Mouse (Mus musculus) thymus, postnatal 0 days (tissue): Measurements from ENCODE around the gene Thy1. TPM values are rescaled to one million over a fixed set of nuclear protein-coding genes. Genes with fewer than 3 reads are reported as not detected.
A peak's percentile ranks its signal among the peaks of the same experiment; 100 is the strongest.

Experiments
- DNase-seq: peaks from one replicate; pipeline ENCODE4 v3.0.0-alpha.2; 2015; ENCODE audit warnings: low spot score
- polyA plus RNA-seq: library from polyadenylated mRNA; unstranded; fragments of >200 nt; fragmentation: Nextera tagmentation; extraction: Ambion mirVana; gene quantifications from 2 replicates; pipeline ENCODE4 v1.2.1, GENCODE M21; 2015

Gene Thy1
- 415 and 436 TPM in 2 replicates for polyA plus RNA-seq

DNA sequence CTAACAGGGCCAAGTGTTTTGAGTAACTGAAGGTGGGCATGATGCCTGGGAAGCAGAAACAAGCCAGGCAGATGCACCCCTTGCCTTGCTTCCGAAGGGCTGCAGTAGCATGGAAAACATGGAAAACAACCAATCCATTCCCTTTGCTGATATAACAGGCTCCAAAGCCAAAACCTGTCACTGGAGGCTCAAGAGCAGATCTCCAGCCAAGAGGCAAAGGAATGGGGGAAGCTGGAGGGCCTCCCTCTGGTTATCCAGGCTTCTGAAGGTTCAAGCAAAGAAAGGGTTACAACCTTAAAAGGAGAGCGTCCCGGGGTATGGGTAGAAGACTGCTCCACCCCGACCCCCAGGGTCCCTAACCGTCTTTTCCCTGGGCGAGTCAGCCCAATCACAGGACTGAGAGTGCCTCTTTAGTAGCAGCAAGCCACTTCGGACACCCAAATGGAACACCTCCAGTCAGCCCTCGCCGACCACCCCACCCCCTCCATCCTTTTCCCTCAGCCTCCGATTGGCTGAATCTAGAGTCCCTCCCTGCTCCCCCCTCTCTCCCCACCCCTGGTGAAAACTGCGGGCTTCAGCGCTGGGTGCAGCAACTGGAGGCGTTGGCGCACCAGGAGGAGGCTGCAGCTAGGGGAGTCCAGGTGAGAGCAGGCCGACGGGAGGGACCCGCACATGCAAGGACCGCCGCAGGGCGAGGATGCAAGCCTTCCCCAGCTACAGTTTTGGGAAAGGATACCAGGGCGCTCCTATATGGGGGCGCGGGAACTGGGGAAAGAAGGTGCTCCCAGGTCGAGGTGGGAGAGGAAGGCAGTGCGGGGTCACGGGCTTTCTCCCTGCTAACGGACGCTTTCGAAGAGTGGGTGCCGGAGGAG, at the start of gene Thy1:
Gene Thy1 (plus strand): TSS at position 549 of the 872 bp plus-strand sequence.
- peak; percentile 88 for DNase-seq

DNA sequence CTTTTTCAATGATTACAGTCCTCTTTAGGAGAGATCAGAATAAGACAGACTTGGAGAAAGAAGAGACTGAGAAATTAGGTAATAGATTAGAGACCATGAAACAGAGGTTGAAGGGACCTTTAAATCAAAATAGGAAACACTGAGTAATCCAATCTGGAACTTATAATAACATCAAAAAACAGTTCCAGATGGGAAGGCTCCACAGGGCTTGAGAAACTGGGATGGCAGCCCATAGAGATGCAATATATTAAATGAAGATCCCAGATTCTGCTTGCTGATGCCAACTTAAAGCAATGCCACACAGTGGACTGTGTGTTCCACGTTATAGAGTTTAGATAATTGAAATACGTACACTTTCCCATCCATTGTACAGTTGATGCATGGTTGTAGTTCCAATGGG, 45.5 kb upstream of the Thy1 start:
- DNase-seq: no peak

DNA sequence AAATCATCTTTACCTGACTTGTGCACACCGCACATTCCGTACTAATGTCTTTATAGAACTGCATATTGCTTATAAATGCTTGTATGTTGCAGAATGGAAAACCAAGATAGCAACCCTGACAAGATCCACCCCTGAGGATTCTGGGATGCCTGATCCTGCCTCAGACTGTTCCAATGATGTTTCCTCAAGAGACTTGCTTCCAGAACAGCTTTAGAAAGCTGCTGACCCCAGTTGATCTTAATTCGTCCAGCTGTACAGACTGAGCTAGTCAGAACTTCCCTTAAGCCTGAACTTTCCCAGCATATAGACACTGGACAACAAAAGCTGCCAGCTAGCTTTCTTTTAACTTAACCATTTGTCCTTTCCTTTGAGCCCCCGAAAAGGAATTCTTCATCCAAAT, 44.3 kb upstream of the Thy1 start:
- DNase-seq: no peak

- DNase-seq: no peak
Measured at GRCm38 (mm10) chr9:44004362-44004761, 38.8 kb upstream of the Thy1 start.

DNA sequence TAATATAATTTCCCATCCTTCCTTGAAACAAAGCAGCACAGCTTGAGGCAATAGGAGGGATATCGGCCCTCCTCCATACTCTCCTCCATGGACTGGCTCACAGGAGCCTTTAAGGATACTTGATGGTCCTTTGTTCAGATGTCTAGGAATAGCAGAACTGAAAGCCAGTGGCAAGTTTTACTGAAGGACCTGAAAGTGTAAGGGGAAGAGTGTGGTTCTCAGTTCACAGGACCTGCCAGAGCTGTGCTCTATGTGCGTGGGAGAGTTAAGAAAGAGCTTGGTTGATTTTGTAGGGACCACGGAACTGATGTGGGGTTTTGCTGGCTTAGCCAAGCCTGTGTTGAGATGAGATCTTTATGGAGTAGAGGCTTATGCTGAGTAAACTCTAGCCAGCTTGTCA, 37.9 kb upstream of the Thy1 start:
- DNase-seq: no peak

- no peak for DNase-seq
Measured at GRCm38 (mm10) chr9:44007323-44007722, 35.9 kb upstream of the Thy1 start.

DNA sequence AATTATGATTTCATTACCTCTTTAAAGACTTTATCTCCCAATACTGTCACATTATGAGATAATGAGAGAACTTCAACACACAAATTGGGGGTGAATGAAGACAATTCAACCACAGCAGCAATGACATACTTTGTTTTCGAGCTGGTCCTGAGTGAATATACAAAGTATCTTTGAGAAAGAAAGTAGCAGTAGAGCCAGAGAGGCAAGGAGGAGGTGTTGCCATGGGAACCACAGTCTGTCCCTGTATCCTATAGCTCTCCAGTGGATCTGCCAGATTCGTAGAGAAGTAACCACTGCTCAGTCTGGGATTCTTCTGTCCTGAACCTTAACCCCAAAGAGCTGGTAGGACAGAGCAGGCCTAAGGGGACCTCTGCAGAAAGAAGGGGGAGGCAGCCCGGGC, 35.2 kb upstream of the Thy1 start:
- DNase-seq: no peak

GRCm38 (mm10) chr9:44010900-44011299, 32.3 kb upstream of the Thy1 start:
- peak; percentile 36 for DNase-seq

DNA sequence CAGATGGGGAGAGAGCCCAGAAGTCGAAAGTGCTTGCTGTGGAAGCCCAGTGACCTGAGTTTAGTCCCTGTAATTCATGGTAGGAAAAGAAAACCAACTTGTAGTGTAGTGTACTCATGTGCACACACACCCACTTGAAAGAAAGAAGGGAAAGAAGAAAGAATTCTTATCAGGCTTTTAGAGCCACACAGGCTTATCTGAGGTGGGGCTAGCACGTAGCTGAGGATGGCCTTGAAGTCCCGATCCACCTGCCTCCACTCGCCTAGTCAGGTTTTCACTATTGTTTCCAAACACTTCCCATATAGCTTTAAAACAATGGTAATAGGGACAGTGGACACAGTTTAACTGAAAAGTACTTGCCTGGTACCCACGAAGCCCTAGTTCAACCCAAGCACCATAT, 31.5 kb upstream of the Thy1 start:
- no peak for DNase-seq

DNA sequence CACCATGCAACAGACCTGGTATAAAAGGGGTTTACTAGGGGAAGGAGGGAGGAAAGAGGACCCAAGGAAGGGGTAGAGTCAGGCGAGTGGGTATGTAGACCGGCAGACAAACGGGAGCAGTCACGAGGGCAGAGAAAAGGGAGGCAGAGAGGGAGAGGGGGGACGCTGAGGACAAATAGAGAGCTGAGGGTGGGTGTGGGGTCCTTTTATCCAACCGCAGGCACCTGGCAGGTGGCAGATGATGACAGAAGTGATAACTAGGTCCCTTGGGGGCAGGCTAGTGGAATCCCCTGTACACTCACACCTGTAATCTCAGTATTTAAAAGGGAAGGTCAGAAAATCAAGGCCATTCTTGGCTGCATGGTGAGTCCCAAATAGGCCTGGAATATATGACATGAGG, 31.0 kb upstream of the Thy1 start:
- peak; percentile 84 for DNase-seq

DNA sequence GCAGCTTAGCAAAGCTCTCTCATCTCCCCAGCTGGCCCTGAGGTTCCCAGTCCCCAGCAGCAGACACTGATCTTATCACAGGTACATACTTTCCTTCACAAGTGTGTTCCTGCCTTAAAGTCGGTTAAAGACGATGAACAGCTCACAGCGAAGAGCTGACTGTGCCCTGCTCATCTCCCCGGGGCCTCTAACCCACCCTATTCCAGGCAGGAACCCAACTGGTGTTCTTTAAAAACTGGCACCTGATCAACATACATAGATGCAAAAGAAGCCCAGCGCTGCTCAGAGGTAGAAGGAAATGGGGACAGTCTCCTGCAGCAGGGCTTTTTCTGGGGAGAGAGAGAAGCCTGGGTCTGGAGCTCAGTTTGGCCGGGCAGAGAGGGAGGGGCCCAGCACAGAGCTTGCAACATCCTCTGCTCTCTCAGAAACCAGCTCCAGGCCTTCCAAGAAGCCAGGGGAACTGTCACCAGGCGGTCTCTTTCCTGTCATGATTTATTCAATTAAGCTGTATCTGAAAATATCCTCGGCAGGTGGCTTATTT, 30.4 kb upstream of the Thy1 start:
- peak; percentile 80 for DNase-seq

DNA sequence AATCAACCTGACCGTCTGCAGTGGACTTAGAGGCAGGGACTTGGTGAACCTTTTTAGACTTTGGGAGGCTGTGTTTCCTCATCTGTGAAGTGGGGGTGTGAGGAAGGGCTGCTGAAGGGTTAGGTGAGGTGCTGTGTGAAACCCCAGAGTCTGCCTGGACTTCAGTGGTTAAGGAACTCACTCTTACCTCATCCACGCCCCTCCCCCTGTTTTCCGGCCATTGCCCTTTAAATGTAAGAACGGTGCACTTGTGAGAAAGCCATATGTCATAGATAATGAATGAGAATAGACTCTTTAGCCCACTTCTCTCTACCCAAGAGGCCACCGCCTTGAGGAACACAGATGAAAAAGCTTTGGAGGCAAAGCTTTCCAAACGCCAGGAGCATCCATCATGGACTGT, 29.4 kb upstream of the Thy1 start:
- peak; percentile 15 for DNase-seq

DNA sequence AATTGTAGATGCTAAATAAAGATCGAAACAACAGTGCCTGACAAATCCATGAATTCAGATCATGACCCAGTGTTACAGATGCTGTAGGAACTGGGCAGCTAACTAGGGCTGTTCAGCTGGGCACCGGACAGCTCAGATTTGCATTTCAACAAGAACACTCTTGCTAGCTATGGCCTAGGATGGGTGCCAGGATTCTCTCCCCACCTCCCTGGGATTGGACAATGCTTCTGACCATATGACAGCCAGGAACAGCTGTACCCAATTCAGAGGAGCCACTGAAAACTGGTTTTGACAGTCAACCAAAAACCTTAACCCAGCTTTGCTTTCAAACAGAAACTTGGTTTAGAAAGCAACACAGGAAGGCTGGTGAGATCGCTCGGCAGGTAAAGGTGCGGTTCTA, 26.9 kb upstream of the Thy1 start:
- DNase-seq: no peak

- DNase-seq: peak; percentile 50
Measured at GRCm38 (mm10) chr9:44017846-44018245, 25.3 kb upstream of the Thy1 start.

GRCm38 (mm10) chr9:44020001-44020400, 23.2 kb upstream of the Thy1 start:
- peak; percentile 61 for DNase-seq

DNA sequence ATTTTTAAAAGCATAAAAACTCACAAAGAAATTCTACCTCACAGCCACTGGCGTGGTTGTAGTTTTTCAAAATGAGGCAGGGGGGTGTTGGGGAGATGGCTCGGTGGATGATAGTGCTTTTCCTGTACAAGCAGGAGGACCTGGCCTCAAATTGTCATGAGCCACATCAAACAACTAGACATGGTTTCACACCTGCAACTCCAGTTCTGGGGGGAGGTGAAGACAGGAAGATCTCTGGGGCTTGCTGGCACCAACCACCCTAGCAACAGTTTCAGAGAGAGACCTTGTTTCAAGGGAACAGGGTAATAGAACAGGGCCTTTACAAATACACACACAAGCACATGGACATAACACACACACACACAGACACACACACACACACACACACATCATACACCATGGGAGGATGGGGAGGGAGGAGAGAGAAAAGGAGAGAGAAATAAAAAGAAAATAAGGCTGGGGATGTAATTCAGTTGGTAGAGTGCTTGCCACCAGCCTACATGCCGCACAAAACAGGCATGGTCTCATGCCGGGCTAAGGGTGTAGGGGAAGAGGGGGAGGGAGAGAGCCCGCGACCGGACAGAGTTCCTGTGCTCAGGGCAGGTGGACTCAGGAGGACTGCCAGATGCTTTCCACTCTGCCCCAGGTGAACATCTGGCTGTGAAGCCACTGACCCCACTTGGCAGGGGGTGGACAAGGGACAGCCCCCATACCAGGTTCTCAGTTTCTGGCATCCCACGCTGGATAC, 20.9 kb upstream of the Thy1 start:
- peak; percentile 91 for DNase-seq

DNA sequence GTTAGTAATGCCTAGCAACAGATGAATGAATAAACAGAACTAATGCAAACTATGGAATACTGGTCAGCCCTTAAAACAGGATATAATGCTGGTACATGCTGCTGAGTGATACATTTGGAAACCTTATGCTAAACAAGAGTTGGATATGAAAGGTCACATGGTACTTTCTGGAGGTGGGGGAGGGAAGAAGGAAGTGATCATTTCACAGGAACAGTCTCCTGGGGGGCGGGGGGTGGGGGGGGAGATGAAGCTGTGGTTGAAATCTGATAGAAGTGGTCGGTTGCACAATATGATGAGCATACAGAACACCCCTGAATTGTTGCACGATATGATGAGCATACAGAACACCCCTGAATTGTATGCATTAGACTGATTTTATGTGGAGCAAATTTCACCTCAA, 19.1 kb upstream of the Thy1 start:
- DNase-seq: peak; percentile 67

- peak; percentile 59 for DNase-seq
Measured at GRCm38 (mm10) chr9:44029580-44030236, 13.5 kb upstream of the Thy1 start.

DNA sequence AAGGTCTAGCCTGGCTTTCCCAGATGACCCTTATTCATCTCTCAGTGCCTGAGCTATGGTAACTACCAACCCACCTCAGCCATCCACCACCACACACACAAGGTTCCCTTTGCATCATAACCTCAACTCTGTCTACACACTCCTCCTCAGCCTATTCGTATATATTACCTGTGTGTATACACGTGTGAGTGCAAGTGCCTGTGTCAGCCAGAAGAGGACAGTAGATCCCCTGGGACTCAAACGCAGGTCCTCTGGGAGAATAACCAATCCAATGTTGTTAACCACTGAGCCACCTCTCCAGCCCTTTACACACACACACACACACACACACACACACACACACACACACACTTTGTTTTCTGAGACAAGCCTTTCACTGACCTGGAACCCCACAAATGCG, 12.5 kb upstream of the Thy1 start:
- DNase-seq: no peak

DNA sequence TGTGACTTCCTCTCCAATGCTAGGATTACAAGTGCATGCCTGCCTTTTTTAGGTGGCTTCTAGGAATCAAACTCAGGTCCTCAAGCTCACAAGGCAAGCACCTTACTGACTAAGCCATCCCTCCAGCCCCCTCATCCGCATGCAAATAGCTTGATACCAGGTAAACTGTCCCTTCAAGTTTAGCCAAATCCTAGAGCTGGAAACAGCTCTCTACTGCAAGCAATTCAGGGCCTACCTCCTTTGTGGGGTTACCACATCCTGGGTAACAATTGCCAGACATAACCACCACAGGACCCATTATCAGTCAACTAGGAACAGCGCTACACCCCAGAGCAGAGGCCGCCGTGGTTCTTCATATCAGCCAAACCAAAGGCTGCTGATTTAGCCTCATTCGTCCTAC, 12.1 kb upstream of the Thy1 start:
- peak; percentile 81 for DNase-seq

GRCm38 (mm10) chr9:44031946-44032345, 11.2 kb upstream of the Thy1 start:
- no peak for DNase-seq

DNA sequence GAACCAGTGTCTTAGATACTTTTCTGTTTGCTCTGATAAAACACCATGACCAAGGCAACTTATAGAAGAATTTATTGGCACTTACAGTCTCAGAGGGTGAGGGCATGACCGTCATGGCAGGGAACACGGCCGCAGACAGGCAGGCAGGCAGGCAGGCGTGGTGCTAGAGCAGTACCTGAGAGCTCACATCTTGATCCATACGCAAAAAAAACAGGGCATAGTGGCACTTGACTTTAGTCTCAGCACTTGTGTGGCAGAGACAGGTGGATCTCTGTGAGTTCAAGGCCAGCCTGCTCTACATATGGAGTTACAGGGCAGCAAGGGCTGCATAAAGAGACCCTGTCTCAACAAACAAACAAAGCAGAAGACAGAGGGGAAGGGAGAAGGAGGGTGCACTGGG, 9.9 kb upstream of the Thy1 start:
- DNase-seq: no peak
